Mouse (Mus musculus) hindbrain, embryonic 14.5 days (tissue): Measurements from ENCODE around the gene Snd1. TPM values are rescaled to one million over a fixed set of nuclear protein-coding genes. Genes with fewer than 3 reads are reported as not detected.

Source experiments
- ATAC-seq: fragments of 200-750 bp; cut with Nextera tagmentation; 2 replicates; pipeline ENCODE4 v1.8.0; 2017; ENCODE audit warnings: moderate number of reproducible peaks, mild to moderate bottlenecking, moderate TSS enrichment, moderate library complexity; ENCODE audit not compliant: low FRiP score
- DNase-seq: peaks from one replicate; pipeline ENCODE4 v3.0.0-alpha.2; 2015; ENCODE audit warnings: low spot score
- H3K27ac ChIP-seq: fragments of 300-500 bp; sonication (generic); 2 replicates; pipeline ENCODE4 v1.5.1; 2014; ENCODE audit warnings: mild to moderate bottlenecking, moderate library complexity
- H3K27me3 ChIP-seq: fragments of 300-500 bp; sonication (generic); 2 replicates; pipeline ENCODE4 v1.6.1; 2014; ENCODE audit warnings: mild to moderate bottlenecking, low read length, mixed read lengths; ENCODE audit not compliant: control insufficient read depth, insufficient read depth
- H3K36me3 ChIP-seq: fragments of 300-500 bp; sonication (generic); replicated peaks from 2 replicates; pipeline ENCODE4 v1.6.1; 2014; ENCODE audit not compliant: control insufficient read depth, insufficient read depth
- H3K4me1 ChIP-seq: fragments of 300-500 bp; sonication (generic); replicated peaks from 2 replicates; pipeline ENCODE4 v1.6.1; 2014; ENCODE audit warnings: antibody characterized with exemption, low read length, mixed read lengths; ENCODE audit not compliant: control insufficient read depth, insufficient read depth
- H3K4me2 ChIP-seq: fragments of 300-500 bp; sonication (generic); replicated peaks from 2 replicates; pipeline ENCODE4 v1.6.1; 2014; ENCODE audit warnings: mild to moderate bottlenecking, moderate library complexity
- H3K4me3 ChIP-seq: fragments of 300-500 bp; sonication (generic); replicated peaks from 2 replicates; pipeline ENCODE4 v1.5.1; 2014; ENCODE audit warnings: mild to moderate bottlenecking, low read length
- H3K9ac ChIP-seq: fragments of 300-500 bp; sonication (generic); 2 replicates; pipeline ENCODE4 v1.6.1; 2014
- H3K9me3 ChIP-seq: fragments of 300-500 bp; sonication (generic); 2 replicates; pipeline ENCODE4 v1.6.1; 2016; ENCODE audit warnings: low read length; ENCODE audit not compliant: control insufficient read depth
- WGBS: fragments of 180-500 bp; shearing (Covaris S2); extraction: QIAGEN DNeasy Blood & Tissue Kit; methylation state at CpG from one replicate; pipeline ENCODE4 v1.1.7; 2014; 5-methylcytosine and 5-hydroxymethylcytosine counted together
- polyA plus RNA-seq: library from polyadenylated mRNA; unstranded; fragments of >200 nt; fragmentation: Nextera tagmentation; extraction: Ambion mirVana; gene quantifications from 2 replicates; pipeline ENCODE4 v1.2.1, GENCODE M21; 2014

The Snd1 gene
- polyA plus RNA-seq, 1 experiment from 2014 or later = 79.1 TPM

DNA sequence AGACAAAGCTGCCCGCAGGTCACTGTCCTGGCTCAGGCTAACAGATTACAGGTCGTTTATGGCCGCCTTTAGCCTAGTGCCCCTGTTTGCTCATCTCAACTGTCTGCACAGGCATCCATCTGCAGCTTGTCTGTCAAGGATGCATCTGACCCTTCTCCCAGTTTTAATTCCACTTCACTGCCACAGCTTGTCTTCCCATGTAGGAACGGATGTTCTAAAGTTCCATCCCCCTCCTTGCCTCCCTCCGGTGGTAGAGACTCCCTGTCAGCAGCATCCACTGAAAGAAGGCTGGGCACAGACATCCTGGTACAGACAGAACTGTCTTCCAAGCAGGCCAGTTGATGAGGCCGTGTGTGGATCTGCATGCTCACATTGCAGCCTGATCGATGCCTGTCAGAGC, 377.4 kb downstream of the Snd1 start:
- Histone ChIP-seq H3K27ac (no peak overlapping the region; the same call in 1 of the 2 replicates), H3K4me2 (no peak overlapping the region), H3K9ac (no peak overlapping the region), H3K9me3 (no peaks in the 10 kb centered on the region), H3K4me3 (no peak overlapping the region), H3K4me1 (peaks cover 49% of the 10 kb centered on the region), H3K36me3 (no peaks in the 10 kb centered on the region), H3K27me3 (no peaks in the 10 kb centered on the region)
- WGBS = 71% methylated on average over 7 of the region's 7 CpGs
- no peak for DNase-seq
- ATAC-seq = no peak

DNA sequence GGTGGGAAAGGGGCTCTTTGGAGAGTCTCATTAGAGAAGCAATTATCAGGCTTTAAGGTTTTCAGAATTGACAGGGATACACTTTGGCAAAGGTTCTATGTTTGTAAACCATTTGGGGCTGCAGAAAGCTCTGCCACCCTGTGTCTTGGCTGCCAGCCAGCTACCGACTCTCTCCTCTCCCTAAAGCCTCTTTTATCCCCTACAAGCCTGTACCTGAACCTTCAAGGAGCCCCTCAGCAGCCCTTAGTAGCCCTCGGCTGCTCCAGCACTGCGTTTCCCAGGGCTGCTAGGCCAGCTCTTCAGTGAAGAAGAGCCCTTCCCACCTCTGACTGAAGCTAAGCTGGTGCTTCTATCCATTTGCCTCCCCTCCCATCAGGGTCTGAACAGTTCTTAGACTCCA, 378.2 kb downstream of the Snd1 start:
- Histone ChIP-seq H3K4me1 (peaks cover 45% of the 10 kb centered on the region), H3K9ac (0 out of 2 replicates have a peak overlapping the region, but pooled peaks have one; percentile 13), H3K4me3 (no peak overlapping the region), H3K9me3 (no peaks in the 10 kb centered on the region), H3K27me3 (no peaks in the 10 kb centered on the region), H3K36me3 (no peaks in the 10 kb centered on the region), H3K4me2 (no peak overlapping the region), H3K27ac (peak overlapping the region; percentile 58)
- DNase-seq (no peak), ATAC-seq (peak; percentile 8; the same call in 1 of the 2 replicates)
- 26% methylated on average over 3 of the region's 3 CpGs for WGBS

DNA sequence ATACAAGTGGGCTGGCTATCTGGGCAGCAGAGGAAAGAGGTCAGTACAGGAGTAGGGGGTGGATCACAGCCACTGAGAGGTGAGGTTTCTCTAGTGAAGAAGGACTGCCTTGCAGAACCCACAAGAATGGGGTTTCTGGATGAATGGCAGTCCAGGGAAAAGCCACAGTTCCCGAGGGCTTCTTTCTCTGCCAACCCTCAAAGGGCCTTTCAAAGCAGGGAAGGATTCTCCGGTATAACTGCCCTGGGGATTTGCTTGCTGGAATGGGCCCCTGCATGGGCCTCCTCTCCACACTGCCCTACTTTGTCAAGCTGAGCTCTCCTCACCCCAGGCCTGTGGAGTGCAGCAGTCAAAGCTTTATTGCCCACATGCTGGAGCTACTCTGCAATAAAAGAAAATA, 378.7 kb downstream of the Snd1 start:
- no peak overlapping the region for H3K4me2 ChIP-seq
- no peak overlapping the region for H3K4me3 ChIP-seq
- H3K27me3 ChIP-seq = no peaks in the 10 kb centered on the region
- WGBS = 10% methylated on average over 2 of the region's 2 CpGs
- peaks cover 43% of the 10 kb centered on the region for H3K4me1 ChIP-seq
- H3K27ac ChIP-seq = peak overlapping the region; percentile 58
- no peak for ATAC-seq
- H3K9ac ChIP-seq = no peak overlapping the region
- no peak for DNase-seq
- no peaks in the 10 kb centered on the region for H3K9me3 ChIP-seq
- no peaks in the 10 kb centered on the region for H3K36me3 ChIP-seq

DNA sequence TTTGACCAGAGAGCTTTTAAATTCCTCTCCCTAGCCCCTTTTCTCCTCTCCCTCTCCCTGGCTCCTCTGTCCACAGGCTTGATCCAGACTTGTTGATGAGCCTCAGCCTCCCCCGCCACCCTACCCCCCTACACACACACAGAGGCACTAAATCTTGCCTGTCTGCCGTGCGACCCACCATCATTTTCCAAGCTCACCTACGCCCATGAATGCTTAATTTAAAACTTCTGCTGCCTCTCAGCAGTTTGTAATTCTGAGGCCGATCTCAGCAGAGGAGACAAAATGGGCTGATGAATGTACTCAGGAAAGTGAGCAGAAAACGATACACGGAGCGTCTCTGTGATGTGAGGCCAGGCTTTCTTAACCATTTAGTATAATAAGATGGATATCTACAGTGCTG, 379.7 kb downstream of the Snd1 start:
- no peak for DNase-seq
- H3K27ac ChIP-seq = 0 out of 2 replicates have a peak overlapping the region, but pooled peaks have one; percentile 28
- H3K4me2 ChIP-seq = no peak overlapping the region
- no peak for ATAC-seq
- peaks cover 34% of the 10 kb centered on the region for H3K4me1 ChIP-seq
- H3K27me3 ChIP-seq = no peaks in the 10 kb centered on the region
- no peaks in the 10 kb centered on the region for H3K36me3 ChIP-seq
- H3K9ac ChIP-seq = no peak overlapping the region
- no peaks in the 10 kb centered on the region for H3K9me3 ChIP-seq
- no peak overlapping the region for H3K4me3 ChIP-seq
- 43% methylated on average over 8 of the region's 8 CpGs for WGBS

DNA sequence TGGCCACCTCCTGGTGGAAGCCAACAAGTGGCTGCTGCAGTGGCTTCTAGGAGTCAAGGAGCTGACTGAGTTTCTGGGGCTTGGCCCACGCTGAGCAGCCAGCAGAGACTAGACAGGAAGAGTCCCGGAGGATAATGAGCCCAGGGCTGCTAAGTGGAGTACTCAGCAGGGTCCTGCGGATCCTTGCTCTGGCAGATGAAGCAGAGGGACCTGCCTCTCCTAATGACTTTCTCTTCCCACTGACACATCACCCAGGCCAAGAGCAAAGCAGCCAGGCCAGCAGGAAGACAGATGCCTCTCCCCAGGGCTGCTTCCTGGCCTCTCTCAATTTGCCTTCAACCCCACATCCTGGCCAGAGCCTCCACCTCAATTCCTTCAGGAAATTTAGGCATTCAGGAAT, 380.5 kb downstream of the Snd1 start:
- Histone ChIP-seq H3K4me3 (no peak overlapping the region), H3K4me2 (no peak overlapping the region), H3K9ac (no peak overlapping the region), H3K27ac (0 out of 2 replicates have a peak overlapping the region, but pooled peaks have one; percentile 28), H3K9me3 (no peaks in the 10 kb centered on the region), H3K27me3 (no peaks in the 10 kb centered on the region), H3K36me3 (no peaks in the 10 kb centered on the region), H3K4me1 (peaks cover 31% of the 10 kb centered on the region)
- WGBS = 17% methylated on average over 3 of the region's 3 CpGs
- ATAC-seq = no peak
- DNase-seq = no peak

DNA sequence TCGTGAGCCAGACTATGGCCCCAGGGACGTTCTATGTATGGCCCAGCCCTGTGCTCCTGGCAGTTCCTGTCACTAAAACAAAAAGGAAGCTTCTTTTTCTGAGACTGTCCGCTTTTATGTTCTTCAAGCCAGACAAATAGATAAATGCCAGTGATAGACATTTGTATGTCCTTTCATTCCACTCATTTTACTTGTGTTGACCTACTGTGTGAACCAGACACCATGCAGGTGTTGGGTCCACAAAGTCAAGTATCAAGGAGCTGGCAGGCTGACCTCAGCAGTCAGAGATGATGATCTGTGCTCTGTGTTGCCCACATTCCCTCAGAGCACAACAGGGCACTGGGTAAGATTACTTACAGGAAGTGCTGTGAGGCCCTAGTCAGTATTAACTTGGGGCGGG, 381.9 kb downstream of the Snd1 start:
- no peak overlapping the region for H3K27ac ChIP-seq
- H3K4me1 ChIP-seq = peaks cover 31% of the 10 kb centered on the region
- no peaks in the 10 kb centered on the region for H3K9me3 ChIP-seq
- no peak overlapping the region for H3K4me2 ChIP-seq
- WGBS = 89% methylated on average over 4 of the region's 4 CpGs
- DNase-seq = no peak
- H3K4me3 ChIP-seq = no peak overlapping the region
- ATAC-seq = no peak
- H3K36me3 ChIP-seq = no peaks in the 10 kb centered on the region
- no peak overlapping the region for H3K9ac ChIP-seq
- no peaks in the 10 kb centered on the region for H3K27me3 ChIP-seq

DNA sequence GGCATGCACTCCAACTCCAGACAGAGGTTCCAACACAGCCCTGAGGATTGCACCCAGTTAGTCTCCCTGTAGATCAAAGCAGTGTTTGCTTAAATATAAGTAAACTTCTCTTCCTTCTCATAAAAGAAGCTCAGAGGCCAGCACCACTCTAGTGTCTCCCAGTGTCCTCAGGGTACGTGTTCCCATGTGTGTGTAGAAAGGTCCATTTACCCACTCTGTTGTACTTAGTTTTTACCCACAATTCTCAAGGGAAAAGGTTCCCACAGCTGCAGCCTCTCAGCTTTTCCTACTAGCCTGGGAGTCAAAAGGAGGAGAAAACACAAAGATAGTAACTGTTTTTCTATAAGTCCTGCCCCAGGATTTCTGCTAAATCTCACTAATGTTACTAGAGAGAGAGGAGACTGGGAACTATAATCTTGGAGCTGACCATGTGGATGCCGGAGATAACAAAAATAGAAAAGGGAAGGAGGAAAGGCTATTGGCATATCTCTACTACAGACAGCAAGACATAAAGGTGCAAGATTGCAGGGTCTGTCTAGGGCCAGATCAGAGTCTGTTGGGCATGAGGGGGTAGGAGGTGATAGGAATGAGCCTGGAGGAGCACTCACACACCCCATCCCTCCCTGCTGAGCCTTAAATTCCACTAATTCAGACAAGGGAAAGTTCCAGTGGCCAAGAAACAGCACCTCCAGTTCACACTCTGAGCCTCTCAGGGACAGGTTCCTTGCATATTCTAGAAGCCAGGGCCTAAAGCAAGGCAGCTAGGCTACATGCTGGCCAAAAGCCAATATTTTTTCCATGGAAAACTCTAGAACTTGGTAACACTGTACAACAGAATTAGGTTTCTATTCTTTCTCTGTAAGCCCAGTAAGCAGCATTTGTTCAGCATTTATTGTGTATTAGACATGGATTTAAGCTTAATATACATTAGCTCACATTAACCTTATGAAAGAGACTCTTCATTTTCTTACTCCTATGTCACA, 382.6 kb downstream of the Snd1 start:
- ATAC-seq (no peak), DNase-seq (no peak)
- H3K27me3 ChIP-seq = no peaks in the 10 kb centered on the region
- H3K4me2 ChIP-seq = no peak overlapping the region
- peaks cover 31% of the 10 kb centered on the region for H3K4me1 ChIP-seq
- 80% methylated on average over 2 of the region's 2 CpGs for WGBS
- no peaks in the 10 kb centered on the region for H3K36me3 ChIP-seq
- H3K4me3 ChIP-seq = no peak overlapping the region
- no peaks in the 10 kb centered on the region for H3K9me3 ChIP-seq
- no peak overlapping the region for H3K27ac ChIP-seq
- no peak overlapping the region for H3K9ac ChIP-seq

DNA sequence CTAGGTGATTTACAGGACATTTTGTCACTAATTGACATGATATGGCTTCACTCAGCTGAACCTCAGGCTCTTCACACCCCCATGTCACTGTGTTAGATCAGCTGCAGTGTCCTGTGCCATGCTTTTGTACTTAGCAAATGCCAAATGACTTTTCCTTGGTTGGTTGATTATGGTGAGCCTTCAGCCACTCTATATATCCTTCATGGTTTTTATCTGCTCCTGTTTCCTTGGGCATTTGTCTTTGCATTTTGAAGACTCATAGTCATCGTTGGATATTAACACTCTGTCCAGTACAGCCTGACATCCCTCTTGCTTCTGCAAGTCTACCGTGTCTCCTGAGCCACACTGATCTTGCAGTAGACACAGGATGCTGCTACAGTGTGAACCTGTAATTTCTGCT, 384.2 kb downstream of the Snd1 start:
- H3K4me3 ChIP-seq = no peak overlapping the region
- no peaks in the 10 kb centered on the region for H3K9me3 ChIP-seq
- H3K4me1 ChIP-seq = peaks cover 17% of the 10 kb centered on the region
- no peak overlapping the region for H3K9ac ChIP-seq
- H3K36me3 ChIP-seq = no peaks in the 10 kb centered on the region
- DNase-seq = no peak
- ATAC-seq = no peak
- no peaks in the 10 kb centered on the region for H3K27me3 ChIP-seq
- H3K4me2 ChIP-seq = no peak overlapping the region
- 94% methylated on average over 2 of the region's 2 CpGs for WGBS
- no peak overlapping the region for H3K27ac ChIP-seq

DNA sequence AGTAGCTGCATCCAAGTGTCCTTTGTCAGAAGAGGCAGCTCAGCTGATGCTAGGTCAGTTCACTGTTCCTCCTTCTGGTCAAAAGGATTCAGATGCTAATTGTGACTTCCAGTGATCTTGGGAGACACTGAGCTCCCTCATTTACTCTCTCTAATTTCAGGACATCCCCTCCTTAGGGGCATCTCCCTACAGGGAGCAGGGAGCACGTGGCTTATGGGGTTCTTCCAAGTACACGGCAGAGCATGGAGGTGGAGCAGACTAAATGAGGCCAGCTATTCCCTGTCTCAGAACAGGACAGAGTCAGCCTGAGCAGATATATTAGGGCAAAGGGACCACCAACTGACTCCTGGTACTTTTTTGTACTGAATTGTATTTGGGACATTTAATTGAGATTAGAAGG, 385.5 kb downstream of the Snd1 start:
- WGBS = 27% methylated on average over 2 of the region's 2 CpGs
- Histone ChIP-seq H3K9me3 (no peaks in the 10 kb centered on the region), H3K27ac (no peak overlapping the region), H3K36me3 (no peaks in the 10 kb centered on the region), H3K4me2 (no peak overlapping the region), H3K9ac (no peak overlapping the region), H3K4me3 (no peak overlapping the region), H3K4me1 (peaks cover 19% of the 10 kb centered on the region), H3K27me3 (no peaks in the 10 kb centered on the region)
- DNase-seq (no peak), ATAC-seq (no peak)
